Mouse (Mus musculus) midbrain, embryonic 10.5 days (tissue): Measurements from ENCODE around the gene Abhd8. TPM values are rescaled to one million over a fixed set of nuclear protein-coding genes. Genes with fewer than 3 reads are reported as not detected.
"Not testable (repeated sequence)": the region's sequence is repeated elsewhere in the genome, so short reads cannot be mapped to it uniquely, and the experiment has no call there.

ENCODE experiments used
- DNase-seq: peaks from one replicate; pipeline ENCODE4 v3.0.0-alpha.2; 2017; ENCODE audit warnings: low spot score
- H3K27ac ChIP-seq: fragments of 300-500 bp; sonication (generic); replicated peaks from 2 replicates; pipeline ENCODE4 v1.5.1; 2016; ENCODE audit warnings: mild to moderate bottlenecking
- H3K27me3 ChIP-seq: fragments of 300-500 bp; sonication (generic); 2 replicates; pipeline ENCODE4 v1.6.1; 2016; ENCODE audit warnings: low read depth, mild to moderate bottlenecking; ENCODE audit not compliant: poor library complexity, severe bottlenecking
- H3K36me3 ChIP-seq: fragments of 300-500 bp; sonication (generic); 2 replicates; pipeline ENCODE4 v1.6.1; 2016; ENCODE audit warnings: mild to moderate bottlenecking, moderate library complexity
- H3K4me1 ChIP-seq: fragments of 300-500 bp; sonication (generic); 2 replicates; pipeline ENCODE4 v1.6.1; 2016
- H3K4me3 ChIP-seq: fragments of 300-500 bp; sonication (generic); 2 replicates; pipeline ENCODE4 v1.5.1; 2016; ENCODE audit warnings: mild to moderate bottlenecking, moderate library complexity
- H3K9me3 ChIP-seq: fragments of 300-500 bp; sonication (generic); replicated peaks from 2 replicates; pipeline ENCODE4 v1.6.1; 2016; ENCODE audit warnings: mild to moderate bottlenecking
- WGBS: fragments of 180-500 bp; shearing (Covaris S2); methylation state at CpG from one replicate; pipeline ENCODE4 v1.1.7; 2016; 5-methylcytosine and 5-hydroxymethylcytosine counted together
- polyA plus RNA-seq: library from polyadenylated mRNA; unstranded; fragments of >200 nt; fragmentation: Nextera tagmentation; extraction: Ambion mirVana; gene quantifications from 2 replicates; pipeline ENCODE4 v1.2.1, GENCODE M21; 2016

The Abhd8 gene
- polyA plus RNA-seq, 1 experiment from 2014 or later = 75.0 TPM

DNA sequence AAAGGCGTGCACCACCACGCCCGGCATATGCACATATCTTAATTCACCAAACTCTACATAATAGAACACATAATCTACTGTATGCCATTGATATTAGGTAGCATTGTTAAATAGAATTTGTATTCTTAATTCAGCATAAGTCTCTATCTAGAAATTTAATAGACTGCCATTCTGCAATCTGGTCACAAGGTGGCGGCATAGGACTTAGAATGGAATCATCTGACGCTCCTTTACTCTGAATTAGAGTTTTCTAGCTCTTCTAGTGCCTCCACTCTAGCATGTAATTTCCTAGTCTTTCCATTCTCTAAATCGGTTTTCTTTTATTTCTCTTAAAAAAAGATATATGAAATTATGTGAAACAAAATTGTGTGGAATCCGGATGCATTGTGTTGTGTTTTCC is 22.1 kb downstream of the Abhd8 start:
- no peaks in the 10 kb centered on the region for H3K36me3 ChIP-seq
- H3K9me3 ChIP-seq = no peaks in the 10 kb centered on the region
- no peak overlapping the region for H3K4me3 ChIP-seq
- peaks cover 11% of the 10 kb centered on the region for H3K27me3 ChIP-seq
- H3K27ac ChIP-seq = no peak overlapping the region
- WGBS = 1% methylated on average over 7 of the region's 7 CpGs
- peak; percentile 33 for DNase-seq
- H3K4me1 ChIP-seq = peaks cover 4% of the 10 kb centered on the region; the same call in 1 of the 2 replicates

DNA sequence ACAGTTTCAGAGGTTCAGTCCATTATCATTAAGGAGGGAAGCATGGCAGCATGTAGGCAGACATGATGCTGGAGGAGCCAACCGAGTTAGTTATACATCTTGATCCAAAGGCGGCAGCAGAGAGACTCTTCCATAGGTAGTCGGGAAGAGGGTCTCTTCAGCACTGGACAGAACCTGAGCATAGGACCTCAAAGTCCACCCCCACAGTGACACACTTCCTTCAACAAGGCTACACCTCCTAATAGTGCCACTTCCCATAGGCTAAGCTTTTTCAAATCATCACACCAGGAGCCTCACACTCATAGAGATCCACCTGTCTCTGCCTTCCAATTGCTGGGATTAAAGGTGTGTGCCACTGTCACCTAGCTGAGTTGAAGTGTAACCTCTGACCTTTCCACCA is 26.4 kb downstream of the Abhd8 start:
- H3K9me3 ChIP-seq = peaks cover 3% of the 10 kb centered on the region; the same call in 1 of the 2 replicates
- H3K36me3 ChIP-seq = no peaks in the 10 kb centered on the region
- no peak overlapping the region for H3K27ac ChIP-seq
- DNase-seq = no peak
- peaks cover 3% of the 10 kb centered on the region for H3K27me3 ChIP-seq
- peaks cover 2% of the 10 kb centered on the region; the same call in 1 of the 2 replicates for H3K4me1 ChIP-seq
- WGBS = 64% methylated on average over 3 of the region's 3 CpGs
- H3K4me3 ChIP-seq = no peak overlapping the region

- H3K9me3 ChIP-seq, H3K36me3 ChIP-seq, H3K27ac ChIP-seq, H3K4me3 ChIP-seq, H3K4me1 ChIP-seq, DNase-seq, H3K27me3 ChIP-seq: not testable (repeated sequence)
- WGBS = 83% methylated on average over 1 of the region's 1 CpGs
Measured at GRCm38 (mm10) chr8:71432935-71433334, 30.5 kb downstream of the Abhd8 start.

- no peak overlapping the region for H3K4me3 ChIP-seq
- peaks cover 15% of the 10 kb centered on the region for H3K9me3 ChIP-seq
- no peaks in the 10 kb centered on the region for H3K4me1 ChIP-seq
- 0 out of 2 replicates have a peak, but pooled peaks cover 2% of the 10 kb centered on the region for H3K36me3 ChIP-seq
- no peaks in the 10 kb centered on the region for H3K27me3 ChIP-seq
- DNase-seq = no peak
- H3K27ac ChIP-seq = no peak overlapping the region
Measured at GRCm38 (mm10) chr8:71422121-71422520, 41.3 kb downstream of the Abhd8 start.

DNA sequence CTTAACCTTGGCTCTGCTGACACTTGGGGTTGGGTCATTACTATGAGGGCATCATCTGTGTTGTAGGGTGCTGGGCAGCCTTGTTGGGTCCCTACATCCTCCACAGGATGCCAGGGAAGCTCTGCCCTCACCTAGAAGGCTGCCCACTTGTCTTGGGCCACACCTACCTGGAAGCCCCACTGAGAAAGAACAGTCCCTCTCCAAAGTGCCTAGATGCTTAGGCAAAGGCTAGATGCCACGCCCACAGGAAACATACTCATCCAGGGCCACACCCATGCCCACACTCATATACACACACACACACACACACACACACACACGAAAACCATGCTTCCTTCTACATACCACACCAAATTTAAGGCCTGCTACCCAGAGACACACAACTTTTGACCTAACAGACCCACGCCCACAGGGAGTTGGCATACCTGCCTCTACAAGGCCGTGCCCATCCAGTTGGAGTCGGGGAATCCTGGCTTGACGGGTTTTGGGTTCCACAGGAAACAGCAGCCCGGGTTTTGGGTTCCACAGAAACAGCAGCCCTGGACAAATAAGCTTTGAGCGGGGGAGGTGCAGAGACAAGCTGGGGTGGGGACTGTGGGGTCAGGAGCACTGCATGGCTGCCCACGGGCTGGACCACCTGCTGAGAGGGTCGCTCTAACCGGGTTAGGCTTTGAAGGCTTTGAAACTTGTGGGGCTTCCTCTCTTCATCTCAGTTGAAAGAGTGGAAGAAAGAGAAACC is 51.8 kb downstream of the Abhd8 start:
- peak; percentile 33 for DNase-seq
- no peaks in the 10 kb centered on the region for H3K9me3 ChIP-seq
- WGBS = 43% methylated on average over 11 of the region's 11 CpGs

DNA sequence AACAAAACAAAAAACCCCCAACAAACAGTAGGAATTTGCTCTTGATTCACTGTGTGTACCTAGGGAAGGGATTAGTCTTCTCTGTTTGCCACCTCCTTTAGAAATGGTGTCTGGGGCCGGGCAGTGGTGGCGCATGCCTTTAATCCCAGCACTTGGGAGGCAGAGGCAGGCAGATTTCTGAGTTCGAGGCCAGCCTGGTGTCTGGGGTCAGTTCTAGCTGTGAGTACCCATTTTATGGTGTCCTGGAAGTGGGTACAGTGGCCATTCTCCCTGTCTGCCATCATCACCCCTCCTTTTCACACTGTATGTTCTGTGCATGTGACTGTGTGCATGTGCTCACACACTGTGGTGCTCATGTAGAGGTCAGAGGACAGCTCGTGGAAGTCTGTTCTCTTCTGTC is 55.2 kb downstream of the Abhd8 start:
- Histone ChIP-seq H3K36me3 (peaks cover 43% of the 10 kb centered on the region), H3K27me3 (no peaks in the 10 kb centered on the region), H3K4me1 (peaks cover 42% of the 10 kb centered on the region), H3K4me3 (no peak overlapping the region), H3K27ac (no peak overlapping the region), H3K9me3 (no peaks in the 10 kb centered on the region)
- 91% methylated on average over 4 of the region's 4 CpGs for WGBS
- no peak for DNase-seq

More for the DNA sequence above, 51.8 kb downstream of the Abhd8 start:
- 0 out of 2 replicates have a peak overlapping the region, but pooled peaks have one; percentile 57 for H3K27ac ChIP-seq
- peaks cover 34% of the 10 kb centered on the region for H3K36me3 ChIP-seq
- no peaks in the 10 kb centered on the region for H3K27me3 ChIP-seq
- no peak overlapping the region for H3K4me3 ChIP-seq
- H3K4me1 ChIP-seq = peaks cover 21% of the 10 kb centered on the region

DNA sequence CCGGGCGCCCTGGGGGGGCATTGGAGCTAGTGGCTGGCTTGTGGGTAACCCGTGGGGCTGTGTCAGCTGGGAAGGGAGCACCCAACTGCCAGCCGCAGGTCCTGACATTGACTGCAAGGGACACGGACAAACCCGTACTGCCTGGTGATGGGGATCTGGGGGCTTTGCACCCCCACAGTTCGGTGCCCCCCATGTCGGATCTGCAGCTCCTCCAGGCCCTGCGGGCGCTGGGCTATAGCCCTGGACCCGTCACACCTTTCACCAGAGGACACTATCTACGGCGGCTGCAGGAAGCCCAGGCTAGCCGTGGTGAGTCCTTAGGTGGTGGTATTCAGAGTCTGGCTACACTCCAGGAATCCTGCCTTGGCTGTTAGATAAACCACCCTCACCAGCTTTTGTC is 56.0 kb downstream of the Abhd8 start:
- Histone ChIP-seq H3K4me1 (peaks cover 42% of the 10 kb centered on the region), H3K36me3 (peaks cover 43% of the 10 kb centered on the region), H3K27me3 (no peaks in the 10 kb centered on the region), H3K27ac (no peak overlapping the region), H3K4me3 (peak overlapping the region; percentile 93), H3K9me3 (no peaks in the 10 kb centered on the region)
- WGBS = 93% methylated on average over 14 of the region's 14 CpGs
- no peak for DNase-seq

Other genes starting within 250 kb of the Abhd8 start
- gene Myo9b, start 190.9 kb downstream of the Abhd8 start, polyA plus RNA-seq = 24.6 and 25.3 TPM in 2 replicates
- gene Haus8, start 190.7 kb downstream of the Abhd8 start, polyA plus RNA-seq = 60.8 and 61.4 TPM in 2 replicates
- gene Use1, start 96.8 kb downstream of the Abhd8 start, polyA plus RNA-seq = 68.5 and 74.3 TPM in 2 replicates
- 4.9 and 6.1 TPM in 2 replicates for gene Ocel1, start 92.4 kb downstream of the Abhd8 start, polyA plus RNA-seq
- gene Nr2f6, start 81.7 kb downstream of the Abhd8 start, polyA plus RNA-seq = 74.7 and 110 TPM in 2 replicates
- 5.0 and 6.3 TPM in 2 replicates for gene Ushbp1, start 67.9 kb downstream of the Abhd8 start, polyA plus RNA-seq
- 112 TPM in 2 replicates for gene Babam1, start 66.8 kb downstream of the Abhd8 start, polyA plus RNA-seq
- 49.6 and 51.6 TPM in 2 replicates for gene Ankle1, start 57.6 kb downstream of the Abhd8 start, polyA plus RNA-seq
- gene Mrpl34, start 1.3 kb upstream of the Abhd8 start, polyA plus RNA-seq = 230 and 238 TPM in 2 replicates
- 131 and 141 TPM in 2 replicates for gene Dda1, start 5.5 kb upstream of the Abhd8 start, polyA plus RNA-seq
- gene Ano8, start 22.3 kb upstream of the Abhd8 start, polyA plus RNA-seq = 3.0 and 3.4 TPM in 2 replicates
- gene Gtpbp3, start 24.4 kb upstream of the Abhd8 start, polyA plus RNA-seq = 20.0 and 21.8 TPM in 2 replicates
- gene Plvap, start 48.1 kb upstream of the Abhd8 start, polyA plus RNA-seq = 39.4 and 45.2 TPM in 2 replicates
- 0.14 and 0.28 TPM in 2 replicates for gene Ccdc194, start 62.1 kb upstream of the Abhd8 start, polyA plus RNA-seq
- gene Bst2, start 73.8 kb upstream of the Abhd8 start, polyA plus RNA-seq = 8.6 and 9.3 TPM in 2 replicates
- 62.1 and 62.9 TPM in 2 replicates for gene Mvb12a, start 79.3 kb upstream of the Abhd8 start, polyA plus RNA-seq
- gene Tmem221, start 95.2 kb upstream of the Abhd8 start, polyA plus RNA-seq = 0.14 TPM in 2 replicates
- gene Nxnl1, start 102.9 kb upstream of the Abhd8 start, polyA plus RNA-seq = not detected in 2 replicates
- gene Slc27a1, start 105.2 kb upstream of the Abhd8 start, polyA plus RNA-seq = 21.5 and 27.0 TPM in 2 replicates
- 248 and 261 TPM in 2 replicates for gene Pgls, start 128.5 kb upstream of the Abhd8 start, polyA plus RNA-seq
- 4.5 and 5.4 TPM in 2 replicates for gene Fam129c, start 134.0 kb upstream of the Abhd8 start, polyA plus RNA-seq
- 51.2 and 52.8 TPM in 2 replicates for gene Colgalt1, start 147.3 kb upstream of the Abhd8 start, polyA plus RNA-seq
- gene Unc13a, start 208.1 kb upstream of the Abhd8 start, polyA plus RNA-seq = 4.6 and 8.1 TPM in 2 replicates
- gene Jak3, start 212.6 kb upstream of the Abhd8 start, polyA plus RNA-seq = 2.8 and 3.7 TPM in 2 replicates
- gene Insl3, start 225.6 kb upstream of the Abhd8 start, polyA plus RNA-seq = 0.30 and 0.37 TPM in 2 replicates
- gene B3gnt3, start 238.1 kb upstream of the Abhd8 start, polyA plus RNA-seq = 0.67 and 0.89 TPM in 2 replicates